Mouse (Mus musculus): ENCODE measurements around the gene Entpd3.

The Entpd3 gene

DNA sequence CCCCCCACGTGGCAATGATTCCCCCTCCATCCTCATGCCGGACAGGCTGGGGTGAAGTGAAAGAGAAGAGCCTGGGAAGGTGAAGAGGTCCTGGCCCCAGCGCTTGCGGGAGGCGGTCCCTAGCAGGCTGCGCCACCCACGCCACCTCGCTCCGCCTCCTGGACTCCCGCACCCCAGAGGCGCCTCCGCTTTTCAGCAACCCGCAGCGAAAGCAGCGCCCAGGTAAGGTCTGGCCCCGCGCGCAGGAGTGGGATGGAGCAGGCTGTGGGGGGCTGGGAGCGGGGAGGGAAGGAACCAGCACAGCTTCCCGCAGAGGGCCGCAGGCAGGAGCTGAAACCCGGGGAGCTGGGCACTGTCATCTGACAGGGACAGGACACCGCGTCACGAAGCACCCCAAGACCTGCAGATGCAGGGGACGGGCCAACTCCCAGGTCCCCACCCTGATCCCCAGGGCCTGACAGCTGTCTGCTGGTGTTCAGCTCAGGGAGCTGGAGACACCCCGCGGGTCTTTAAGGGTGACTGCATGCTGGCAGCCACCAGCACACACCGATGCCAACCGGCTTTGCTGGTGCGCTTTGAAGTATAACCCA, at the start of gene Entpd3:
Gene Entpd3 (plus strand): TSS at position 157 of the 590 bp plus-strand sequence.
- DNase-seq (ENCODE audit: extremely low read depth, low read depth, low spot score) = no peak

DNA sequence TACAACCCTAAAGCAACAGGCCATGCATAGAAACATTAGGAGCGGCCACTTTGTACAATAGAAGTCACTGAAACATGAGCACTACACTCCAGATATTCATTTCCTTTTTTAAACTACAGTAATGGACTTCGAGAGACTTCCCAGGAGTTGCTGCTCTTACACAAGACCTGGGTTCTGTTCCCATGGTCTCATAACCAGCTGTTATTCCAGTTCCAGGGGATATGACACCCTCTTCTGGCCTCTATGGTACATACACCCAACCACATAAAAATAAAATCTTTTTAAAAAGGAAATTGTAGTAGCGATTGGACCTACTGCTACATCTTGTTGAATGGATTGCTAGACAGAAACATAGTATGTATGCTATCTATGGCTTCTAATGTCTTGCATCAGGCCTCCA, 48.1 kb upstream of the Entpd3 start:
- DNase-seq (ENCODE audit: extremely low read depth, low read depth, low spot score) = no peak

DNA sequence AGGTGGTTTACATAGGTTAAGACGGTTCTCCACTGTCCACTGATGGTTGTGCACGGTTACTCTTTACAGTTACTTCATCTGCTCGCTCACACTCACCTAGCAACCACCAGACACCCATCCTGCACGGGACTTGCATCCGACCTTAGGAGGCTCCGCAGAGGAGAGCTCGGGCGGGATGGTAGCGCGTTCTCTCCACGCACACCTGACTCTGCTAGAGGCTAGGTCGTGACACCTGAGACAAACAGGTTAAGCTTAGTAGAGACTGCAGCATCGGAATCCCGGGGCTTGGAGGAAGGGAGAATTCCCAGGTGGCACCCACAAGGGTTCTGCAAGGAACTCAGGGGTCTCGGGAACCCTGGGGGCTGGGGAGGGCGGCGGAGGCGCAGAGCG, 47.6 kb upstream of the Entpd3 start, which contains the start of gene Eif1b:
Gene Eif1b (plus strand): TSS at position 223 of the 390 bp plus-strand sequence.
- no peak for DNase-seq (ENCODE audit: extremely low read depth, low read depth, low spot score)

DNA sequence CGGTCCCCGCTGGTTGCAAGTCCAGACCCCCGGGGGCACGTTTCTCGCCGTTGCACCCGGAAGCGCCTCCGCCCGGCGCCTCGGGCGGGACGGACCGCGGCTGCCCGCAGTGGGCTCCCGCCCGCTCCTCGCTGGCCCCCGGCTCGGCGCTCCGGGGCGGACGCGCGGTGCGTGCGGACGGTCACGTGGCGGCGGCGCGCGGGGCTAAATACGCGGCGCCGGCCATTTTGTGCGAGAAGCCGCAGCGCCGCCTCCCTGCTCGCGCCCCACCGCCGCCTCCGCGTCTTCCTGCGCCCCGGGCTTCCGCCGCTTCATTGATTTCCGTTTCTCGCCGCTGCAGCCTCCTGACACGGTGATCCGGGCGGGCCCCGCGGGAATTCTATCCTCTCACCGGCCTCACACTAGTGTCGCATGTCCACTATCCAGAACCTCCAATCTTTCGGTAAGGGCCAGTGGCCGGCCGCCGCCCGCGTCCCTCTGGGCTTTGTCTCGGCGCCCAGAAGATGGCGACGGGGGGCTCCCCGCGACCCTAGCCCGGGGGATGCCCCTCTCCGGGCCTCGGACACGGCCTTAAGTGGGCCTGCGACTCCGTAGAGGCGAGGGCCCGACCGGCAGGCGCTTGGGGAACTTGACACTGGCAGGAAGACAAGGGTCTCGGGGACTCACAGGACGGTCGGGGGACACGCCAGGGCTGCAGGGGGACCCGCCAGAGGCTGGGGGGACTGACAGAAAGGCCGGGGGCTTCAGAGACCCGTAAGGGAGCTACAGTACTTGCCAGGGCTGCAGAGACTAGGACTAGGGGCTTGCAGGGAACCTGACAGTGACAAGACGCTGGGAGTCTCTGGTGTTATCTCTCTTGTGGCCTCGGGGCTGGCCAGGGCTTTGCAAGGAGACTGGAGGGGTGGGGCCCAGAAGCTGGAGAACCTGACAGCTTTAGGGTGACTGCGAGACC, 46.9 kb upstream of the Entpd3 start:
- DNase-seq (ENCODE audit: extremely low read depth, low read depth, low spot score) = no peak

DNA sequence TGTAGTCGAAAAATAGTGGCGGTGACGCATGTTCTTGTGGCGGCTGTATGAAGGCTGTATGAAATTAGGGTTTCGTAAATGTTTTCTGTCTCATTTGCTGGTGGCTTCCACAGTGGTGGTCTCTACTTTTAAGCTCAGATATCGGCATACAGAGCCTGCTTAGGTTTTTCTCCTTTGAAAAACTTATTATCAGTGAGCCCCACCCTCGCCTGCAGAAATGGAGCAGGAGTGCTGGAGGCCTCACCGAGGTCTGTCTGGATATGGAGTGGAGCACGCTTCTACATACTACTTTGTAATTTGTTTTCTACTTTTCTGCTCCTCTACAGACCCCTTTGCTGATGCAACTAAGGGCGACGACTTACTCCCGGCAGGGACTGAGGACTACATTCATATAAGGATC, 45.8 kb upstream of the Entpd3 start:
- DNase-seq (ENCODE audit: extremely low read depth, low read depth, low spot score) = no peak

DNA sequence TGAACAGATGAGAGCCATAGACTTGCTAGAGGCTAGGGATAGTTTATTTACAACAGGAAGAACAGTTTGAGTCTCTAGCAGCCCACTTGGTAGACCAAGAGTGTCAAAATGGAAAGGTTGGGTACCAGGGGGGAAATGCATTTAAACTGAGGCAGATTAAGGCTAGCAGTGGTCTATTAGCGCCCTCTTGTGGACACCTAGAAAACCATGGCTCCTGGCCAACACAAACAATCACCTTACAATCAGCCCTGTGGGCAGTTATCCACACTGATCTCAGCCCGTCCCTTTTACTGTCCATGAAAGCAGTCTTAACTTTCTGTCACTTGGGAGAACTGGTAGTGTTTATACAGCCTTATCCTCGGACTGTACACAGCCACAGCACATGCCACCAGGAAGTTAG, 42.9 kb upstream of the Entpd3 start:
- no peak for DNase-seq (ENCODE audit: extremely low read depth, low read depth, low spot score)

DNA sequence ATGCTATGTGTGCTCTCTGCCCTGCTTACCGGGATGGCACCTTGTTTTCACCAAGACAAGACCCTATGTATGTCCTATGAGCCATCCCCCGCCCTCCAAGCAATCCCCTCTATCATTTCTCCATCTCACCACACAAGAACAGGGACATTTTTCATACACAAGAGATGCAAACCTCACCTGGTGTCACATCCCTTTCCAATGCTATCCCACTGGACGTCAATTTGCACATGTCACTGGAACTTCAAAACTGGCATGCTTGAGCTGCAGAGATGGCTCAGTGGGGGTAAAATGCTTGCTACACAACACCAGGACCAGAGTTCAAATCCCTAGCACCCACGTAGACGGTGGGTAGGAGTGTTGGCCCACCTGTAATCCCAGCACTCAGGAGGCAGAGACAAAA, 41.6 kb upstream of the Entpd3 start:
- DNase-seq (ENCODE audit: extremely low read depth, low read depth, low spot score) = no peak

DNA sequence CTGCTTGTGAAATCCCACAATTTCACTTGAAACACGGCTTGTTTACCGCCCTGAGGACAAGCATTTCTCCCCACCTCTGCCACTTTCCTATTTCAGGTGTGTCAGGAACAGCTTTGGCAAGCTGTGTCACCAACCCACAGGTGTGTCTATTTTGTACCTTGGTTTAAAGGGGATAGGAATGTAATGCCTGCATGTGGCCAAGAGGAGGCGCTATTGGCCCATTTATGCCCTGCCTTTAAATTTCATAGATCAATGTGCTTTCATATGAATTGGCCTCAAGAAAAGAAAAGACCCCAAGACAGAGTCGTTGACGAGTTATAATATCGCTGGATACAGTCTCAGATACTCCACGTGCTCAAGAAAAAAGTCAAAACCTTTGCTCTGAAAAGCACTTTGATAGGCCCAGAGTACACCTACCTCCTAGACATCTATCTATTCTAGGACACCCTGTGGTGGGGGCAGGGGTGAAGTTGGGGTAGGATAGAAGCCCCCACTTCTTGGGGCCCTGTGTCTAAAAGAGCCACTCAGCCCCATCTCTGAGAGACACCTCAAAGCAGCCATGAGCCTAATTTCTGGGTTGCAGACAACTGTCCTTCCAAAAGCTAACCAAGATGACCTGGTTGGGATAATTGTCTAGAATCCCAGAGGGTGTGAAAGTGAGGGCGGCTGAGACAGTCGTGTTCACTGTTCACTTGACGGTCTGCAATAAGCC, 38.3 kb upstream of the Entpd3 start:
- DNase-seq (ENCODE audit: extremely low read depth, low read depth, low spot score) = no peak

DNA sequence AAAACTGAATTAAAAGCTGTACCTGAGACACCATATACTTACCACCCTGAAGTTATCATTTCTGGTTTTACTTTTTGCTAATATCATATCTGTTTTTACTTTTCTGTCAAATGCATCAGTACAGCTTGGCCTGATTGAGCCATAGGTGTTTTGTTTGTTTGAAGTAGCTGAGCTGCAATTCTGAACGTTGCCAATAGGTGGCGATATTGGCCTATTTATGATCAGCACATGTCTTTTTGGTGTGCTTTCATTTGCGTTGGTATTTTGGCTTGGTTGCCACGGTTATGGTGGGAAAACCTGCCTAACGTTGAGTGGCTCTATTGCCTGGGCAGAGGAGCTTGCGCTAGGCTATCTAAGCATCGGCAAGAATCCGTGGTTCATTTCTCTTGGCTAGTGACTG, 37.6 kb upstream of the Entpd3 start:
- DNase-seq (ENCODE audit: extremely low read depth, low read depth, low spot score) = peak; percentile 13

DNA sequence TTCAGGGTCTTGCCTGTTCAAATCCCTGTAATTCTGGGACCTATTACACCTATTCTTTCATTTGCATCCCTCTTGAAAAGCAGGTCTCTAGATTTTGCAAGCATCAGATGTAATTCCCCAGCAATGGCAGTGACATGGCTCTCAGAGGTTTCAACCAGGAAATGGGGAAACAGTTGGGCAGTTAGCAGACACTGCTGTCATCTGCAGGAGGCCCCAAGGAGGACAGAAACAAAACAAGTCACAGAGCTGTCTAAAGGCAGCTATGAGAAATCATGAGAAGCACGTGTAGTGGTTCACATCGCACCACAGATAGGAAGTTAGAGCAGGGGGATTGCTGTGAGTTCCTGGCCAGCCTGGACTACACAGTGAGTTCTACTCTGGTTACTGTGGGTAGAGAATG, 35.2 kb upstream of the Entpd3 start:
- DNase-seq (ENCODE audit: extremely low read depth, low read depth, low spot score) = no peak

DNA sequence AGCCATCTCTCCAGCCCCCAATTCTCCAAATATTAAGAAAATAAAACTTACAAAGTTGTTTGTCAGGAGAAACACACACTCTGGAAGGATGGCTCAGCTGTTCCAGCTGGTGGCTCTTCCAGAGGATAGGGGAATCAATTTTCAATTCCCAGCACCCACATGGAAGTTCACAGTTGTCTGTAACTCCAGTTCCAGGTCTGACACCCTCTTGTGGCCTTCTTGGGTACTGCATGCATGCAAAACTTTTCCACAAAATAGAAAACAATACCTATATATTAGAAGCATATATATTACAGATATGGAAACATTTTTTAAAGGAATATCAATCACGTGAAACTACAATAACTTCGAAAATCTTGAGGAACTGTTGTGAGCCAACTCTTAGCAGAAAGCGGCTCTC, 27.8 kb upstream of the Entpd3 start:
- no peak for DNase-seq (ENCODE audit: extremely low read depth, low read depth, low spot score)

DNA sequence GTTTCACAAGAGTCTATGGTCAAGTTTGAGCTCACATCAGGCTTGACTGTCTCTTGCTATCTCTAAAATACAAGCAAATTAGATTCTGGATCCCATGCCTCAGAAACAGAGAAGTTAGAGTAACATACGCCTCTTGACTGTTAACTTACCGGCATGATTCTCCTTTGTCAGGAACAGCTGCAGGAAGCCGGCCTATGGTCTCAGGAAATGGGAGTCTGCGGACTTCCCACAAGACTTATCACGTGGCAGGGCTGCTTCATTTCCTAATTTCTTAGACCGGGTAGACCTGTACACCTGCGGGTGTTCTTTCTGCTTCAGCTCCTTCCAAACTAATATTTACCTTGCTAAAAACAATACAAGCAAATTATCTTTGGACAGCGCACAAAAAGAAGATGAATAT, 22.9 kb upstream of the Entpd3 start:
- peak; percentile 25 for DNase-seq (ENCODE audit: extremely low read depth, low read depth, low spot score)

DNA sequence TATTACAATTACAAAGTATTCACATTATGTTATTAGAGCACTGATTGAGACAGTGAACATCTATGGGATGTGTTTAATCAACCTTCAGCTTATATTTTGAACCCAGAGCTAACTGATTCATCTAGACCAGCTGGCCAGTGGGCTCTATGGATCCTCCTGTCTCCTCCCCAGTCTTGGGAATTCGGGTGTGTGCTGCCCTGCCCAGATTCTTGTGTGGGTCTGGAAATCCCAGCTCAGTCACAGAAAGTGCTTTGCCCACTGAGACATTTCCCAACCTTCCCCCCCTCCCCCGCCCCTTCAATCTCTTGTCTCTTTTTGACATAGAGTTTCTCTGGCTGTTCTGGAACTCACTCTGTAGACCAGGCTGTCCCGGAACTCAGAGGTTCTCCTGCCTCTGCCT, 20.7 kb upstream of the Entpd3 start:
- no peak for DNase-seq (ENCODE audit: extremely low read depth, low read depth, low spot score)

DNA sequence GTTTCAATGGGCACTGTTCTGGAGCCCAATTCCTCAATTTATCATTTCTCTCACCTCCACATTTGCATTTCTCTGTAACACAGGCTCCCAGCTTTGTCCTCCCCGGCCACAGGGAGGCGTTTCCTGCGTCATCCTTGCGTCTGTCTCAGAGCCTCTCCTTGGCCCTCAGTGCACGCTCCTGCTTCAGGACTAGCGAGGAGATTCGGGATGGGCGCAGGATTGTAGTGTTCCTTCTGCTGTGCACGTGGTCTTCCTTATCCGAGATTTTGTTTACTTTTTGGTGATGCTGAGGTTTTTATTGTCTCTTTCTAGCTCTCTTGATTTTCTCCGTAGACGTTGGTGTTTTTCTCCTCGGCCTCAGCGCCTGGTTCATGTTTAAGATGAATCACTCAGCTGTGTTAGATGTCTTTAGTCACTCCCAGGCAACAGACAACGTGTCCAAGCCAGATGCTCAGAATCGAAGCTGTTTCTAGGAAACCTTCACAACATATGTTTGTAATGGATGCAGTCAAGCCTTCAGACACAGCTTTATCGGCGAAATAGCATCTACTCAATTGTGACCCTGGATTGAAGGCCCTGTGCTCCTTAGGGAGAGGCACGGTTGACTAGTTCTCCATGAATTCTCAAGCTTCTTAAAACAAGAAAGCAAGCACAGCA, 20.0 kb upstream of the Entpd3 start:
- no peak for DNase-seq (ENCODE audit: extremely low read depth, low read depth, low spot score)

DNA sequence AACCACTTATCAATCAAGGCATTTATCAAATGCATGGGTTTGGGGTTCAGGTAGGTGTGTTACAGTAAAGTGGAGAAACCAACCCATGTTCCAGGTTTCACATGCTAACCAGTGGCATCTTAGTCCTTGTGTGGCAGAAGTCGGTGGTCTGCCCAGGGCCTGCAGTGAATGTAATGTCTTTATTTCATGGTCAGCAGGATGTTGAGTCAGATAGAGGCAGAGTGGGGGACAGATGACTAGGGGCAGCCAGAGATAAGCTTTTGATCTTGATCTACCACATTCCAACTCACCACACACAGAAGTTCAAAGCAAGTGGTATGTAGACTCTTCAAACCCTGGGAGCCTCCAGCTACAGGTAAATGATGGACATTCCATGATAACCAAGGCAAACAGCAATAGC, 18.5 kb upstream of the Entpd3 start:
- no peak for DNase-seq (ENCODE audit: extremely low read depth, low read depth, low spot score)

DNA sequence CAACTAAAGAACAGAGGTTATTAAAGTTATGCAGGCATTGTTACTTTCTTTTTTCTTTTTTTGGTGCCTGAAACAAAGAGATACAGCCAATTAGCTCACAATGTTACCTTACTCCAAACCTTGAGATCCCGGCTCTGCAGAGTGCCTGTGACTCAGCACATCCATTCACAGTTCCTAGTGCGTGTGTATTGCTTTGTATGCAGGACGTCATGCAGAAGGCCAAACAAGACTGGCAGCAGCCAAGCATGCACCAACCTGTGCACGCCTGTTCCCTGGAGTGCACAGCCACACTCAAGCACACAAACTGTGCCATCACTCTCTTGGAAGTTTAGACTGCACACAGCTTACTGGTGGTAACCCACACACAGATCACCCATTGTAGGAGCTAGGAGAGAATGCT, 12.3 kb upstream of the Entpd3 start:
- DNase-seq (ENCODE audit: extremely low read depth, low read depth, low spot score) = no peak

DNA sequence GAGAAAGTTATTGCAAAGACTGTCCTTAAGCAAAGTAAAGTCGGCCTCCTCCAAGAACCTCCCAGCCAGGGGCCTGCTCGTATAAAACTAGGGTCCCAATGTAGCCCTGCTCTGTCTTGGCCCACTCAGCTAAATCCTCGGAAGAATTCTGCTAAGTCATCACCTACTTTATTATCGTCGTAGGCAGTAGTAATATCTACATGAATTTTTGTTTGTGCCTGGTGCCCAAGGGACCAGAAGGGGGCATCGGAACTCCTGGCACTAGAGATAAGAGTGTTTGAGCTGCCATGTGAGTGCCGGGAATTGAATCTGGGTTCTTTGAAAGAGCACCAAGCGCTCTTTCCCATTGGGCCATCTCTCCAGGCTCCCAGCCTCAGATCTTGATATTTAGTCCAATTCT, 11.7 kb upstream of the Entpd3 start:
- DNase-seq (ENCODE audit: extremely low read depth, low read depth, low spot score) = no peak

DNA sequence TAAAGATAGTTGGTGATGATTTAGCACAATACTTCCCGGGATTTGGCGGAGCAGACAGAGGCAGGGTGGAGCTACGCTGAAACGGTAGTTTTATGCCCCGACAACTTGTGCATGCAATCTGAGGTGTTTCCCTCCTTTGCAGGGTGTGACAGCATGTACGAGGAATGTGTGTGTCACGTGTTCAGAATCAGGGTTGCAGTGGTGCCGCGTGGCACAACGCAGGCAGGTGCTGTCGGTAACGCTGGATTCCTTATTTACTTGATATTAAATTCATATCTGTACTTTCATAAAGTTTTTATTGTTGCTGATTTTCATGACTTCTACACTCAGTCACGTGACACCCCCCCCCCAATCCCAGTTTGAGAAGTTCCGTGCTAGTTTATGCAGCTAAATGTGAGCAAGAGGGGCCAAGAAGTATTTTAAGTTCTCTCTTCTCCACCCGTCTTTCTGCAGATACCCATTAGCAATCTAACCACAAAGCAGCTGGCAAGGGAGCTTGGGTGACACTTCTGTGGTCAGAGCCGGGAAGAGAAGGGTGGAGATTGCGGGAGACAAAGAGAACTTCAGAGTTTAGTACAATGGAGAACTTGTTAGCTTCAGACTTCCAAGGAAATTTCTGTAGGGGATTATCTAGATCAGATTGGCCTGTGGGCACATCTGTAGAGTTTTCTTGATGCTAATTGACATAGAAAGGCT, 10.7 kb upstream of the Entpd3 start:
- DNase-seq (ENCODE audit: extremely low read depth, low read depth, low spot score) = no peak

DNA sequence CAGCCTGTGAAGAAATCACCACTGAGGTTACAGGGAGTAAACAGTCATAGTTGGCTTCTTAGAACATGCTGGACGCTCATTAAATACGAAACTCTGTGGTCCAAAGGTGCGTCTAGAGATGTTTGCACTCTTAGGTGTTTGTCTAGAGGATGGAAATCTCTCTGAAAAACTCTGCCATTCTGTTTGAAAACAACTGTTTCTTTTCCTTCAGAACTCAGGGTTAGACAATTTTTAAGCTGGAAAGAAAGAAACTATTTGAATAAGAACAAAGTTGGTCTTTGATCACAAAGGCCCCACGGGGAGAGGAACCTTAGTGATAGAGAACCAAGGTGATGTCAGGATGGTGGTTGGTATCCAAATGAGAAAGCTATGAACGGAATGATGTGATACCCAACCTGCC, 9.1 kb upstream of the Entpd3 start:
- no peak for DNase-seq (ENCODE audit: extremely low read depth, low read depth, low spot score)

DNA sequence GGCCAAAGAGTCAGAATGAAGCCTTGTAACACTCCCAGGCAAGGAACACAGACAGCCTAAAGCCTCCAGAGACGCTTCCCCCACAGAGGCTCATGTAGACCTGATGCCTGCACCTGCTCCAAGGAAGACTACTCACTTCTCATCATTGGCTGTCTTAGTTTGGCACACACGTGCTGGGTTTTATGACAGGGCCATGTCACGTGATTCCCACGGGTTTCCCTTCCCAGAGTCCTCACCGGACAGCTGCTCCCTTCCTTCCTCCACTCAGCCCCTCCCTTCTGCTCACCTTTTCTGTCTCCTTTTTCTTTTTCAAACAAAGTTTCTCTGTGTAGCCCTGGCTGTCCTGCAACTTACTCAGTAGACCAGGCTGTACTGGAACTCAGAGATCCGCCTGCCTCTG, 7.6 kb upstream of the Entpd3 start:
- no peak for DNase-seq (ENCODE audit: extremely low read depth, low read depth, low spot score)

DNA sequence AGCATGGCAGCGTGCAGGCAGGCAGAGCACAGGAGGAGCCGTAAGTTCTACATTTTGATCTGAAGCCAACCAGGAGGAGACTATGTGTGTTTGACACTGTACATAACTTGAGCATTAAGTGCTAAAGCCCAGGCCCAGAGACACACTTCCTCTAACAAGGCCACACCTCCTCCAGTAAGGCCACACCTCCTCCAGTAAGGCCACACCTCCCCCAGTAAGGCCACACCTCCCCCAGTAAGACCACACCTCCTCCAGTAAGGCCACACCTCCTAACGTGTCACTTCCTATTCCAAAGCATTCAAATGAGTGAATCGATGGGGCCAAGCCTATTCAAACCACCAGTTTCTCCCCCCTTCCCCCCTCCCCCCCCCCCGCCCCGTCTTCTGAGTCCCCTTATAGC, 6.9 kb upstream of the Entpd3 start:
- no peak for DNase-seq (ENCODE audit: extremely low read depth, low read depth, low spot score)

Measured in fat pad, adult 2 months (tissue).